Mouse (Mus musculus): ENCODE results near the gene Taf3.

- TF ChIP-seq CTCF (IDR thresholded peaks at IDR 0.05; ENCODE audit: low read depth, low read length), result no peak
- TF ChIP-seq GATA1 (IDR thresholded peaks at IDR 0.05; ENCODE audit: borderline replicate concordance, low read length), result no peak
- no peak for TF ChIP-seq TAL1 (conservative IDR thresholded peaks at IDR 0.05; ENCODE audit: low read depth, low read length)
Observed at GRCm38 (mm10) chr2:9883803-9884532, 164.4 kb downstream of the Taf3 start.

All from G1E (cell line).